Mouse (Mus musculus) midbrain, embryonic 15.5 days (tissue): Measurements from ENCODE around the gene Suv39h1. TPM values are rescaled to one million over a fixed set of nuclear protein-coding genes. Genes with fewer than 3 reads are reported as not detected.
"Not testable (repeated sequence)": the region's sequence is repeated elsewhere in the genome, so short reads cannot be mapped to it uniquely, and the experiment has no call there.

Experiments
- ATAC-seq: fragments of 200-750 bp; cut with Nextera tagmentation; replicated peaks from 2 replicates; pipeline ENCODE4 v1.8.0; 2017; ENCODE audit warnings: moderate TSS enrichment
- H3K27ac ChIP-seq: fragments of 300-500 bp; sonication (generic); 2 replicates; pipeline ENCODE4 v1.5.1; 2015; ENCODE audit warnings: mild to moderate bottlenecking, inconsistent platforms
- H3K27me3 ChIP-seq: fragments of 300-500 bp; sonication (generic); replicated peaks from 2 replicates; pipeline ENCODE4 v1.6.1; 2015; ENCODE audit warnings: inconsistent platforms
- H3K36me3 ChIP-seq: fragments of 300-500 bp; sonication (generic); replicated peaks from 2 replicates; pipeline ENCODE4 v1.6.1; 2015; ENCODE audit warnings: inconsistent platforms
- H3K4me1 ChIP-seq: fragments of 300-500 bp; sonication (generic); 2 replicates; pipeline ENCODE4 v1.6.1; 2015; ENCODE audit warnings: inconsistent platforms
- H3K4me2 ChIP-seq: fragments of 300-500 bp; sonication (generic); 2 replicates; pipeline ENCODE4 v1.6.1; 2015; ENCODE audit warnings: inconsistent platforms, mild to moderate bottlenecking, moderate library complexity
- H3K4me3 ChIP-seq: fragments of 300-500 bp; sonication (generic); 2 replicates; pipeline ENCODE4 v1.5.1; 2015; ENCODE audit warnings: mild to moderate bottlenecking, inconsistent platforms
- H3K9ac ChIP-seq: fragments of 300-500 bp; sonication (generic); 2 replicates; pipeline ENCODE4 v1.6.1; 2015; ENCODE audit warnings: mild to moderate bottlenecking, inconsistent platforms
- H3K9me3 ChIP-seq: fragments of 300-500 bp; sonication (generic); 2 replicates; pipeline ENCODE4 v1.6.1; 2016; ENCODE audit warnings: inconsistent platforms
- WGBS: fragments of 180-500 bp; shearing (Covaris S2); methylation state at CpG from one replicate; pipeline ENCODE4 v1.1.7; 2015; ENCODE audit warnings: mixed read lengths; 5-methylcytosine and 5-hydroxymethylcytosine counted together
- polyA plus RNA-seq: library from polyadenylated mRNA; unstranded; fragments of >200 nt; fragmentation: Nextera tagmentation; extraction: Ambion mirVana; gene quantifications from 2 replicates; pipeline ENCODE4 v1.2.1, GENCODE M21; 2015

Gene Suv39h1
- polyA plus RNA-seq, 1 experiment from 2014 or later, result 42.0 TPM

DNA sequence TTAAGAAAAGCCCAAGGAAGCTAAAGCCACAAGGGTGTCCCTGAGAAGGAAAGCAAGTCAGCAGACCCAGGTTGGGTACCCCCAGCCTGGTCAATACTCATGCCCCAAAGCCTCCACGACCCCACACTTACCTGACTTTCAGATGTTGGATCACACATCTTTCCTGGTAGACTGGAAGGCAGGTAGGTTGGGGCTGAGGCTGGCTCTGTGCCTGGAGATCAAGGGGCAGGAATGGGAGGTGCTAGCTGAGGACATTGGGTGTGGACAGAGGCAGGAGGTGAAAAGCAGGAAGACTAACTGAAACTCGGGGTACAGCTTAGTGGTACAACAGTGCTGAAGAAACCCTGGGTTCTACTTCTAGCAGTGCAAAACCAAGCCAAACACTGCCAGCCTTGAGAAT, 56.3 kb downstream of the Suv39h1 start, which contains the start of gene Glod5:
TSS of gene Glod5 (minus strand) at position 207 of the 400 bp plus-strand sequence.
- H3K4me3 ChIP-seq, result no peak within 1 kb of the TSS
- H3K27ac ChIP-seq, result no peak within 1 kb of the TSS
- no peaks in the 10 kb centered on the region for H3K36me3 ChIP-seq
- ATAC-seq, result no peak
- H3K9me3 ChIP-seq, result no peaks in the 10 kb centered on the region
- WGBS, result 59% methylated on average over 2 of the region's 2 CpGs
- H3K4me2 ChIP-seq, result no peak within 1 kb of the TSS
- H3K27me3 ChIP-seq, result no peaks in the 10 kb centered on the region
- no peak within 1 kb of the TSS for H3K9ac ChIP-seq
- no peaks in the 10 kb centered on the region for H3K4me1 ChIP-seq

DNA sequence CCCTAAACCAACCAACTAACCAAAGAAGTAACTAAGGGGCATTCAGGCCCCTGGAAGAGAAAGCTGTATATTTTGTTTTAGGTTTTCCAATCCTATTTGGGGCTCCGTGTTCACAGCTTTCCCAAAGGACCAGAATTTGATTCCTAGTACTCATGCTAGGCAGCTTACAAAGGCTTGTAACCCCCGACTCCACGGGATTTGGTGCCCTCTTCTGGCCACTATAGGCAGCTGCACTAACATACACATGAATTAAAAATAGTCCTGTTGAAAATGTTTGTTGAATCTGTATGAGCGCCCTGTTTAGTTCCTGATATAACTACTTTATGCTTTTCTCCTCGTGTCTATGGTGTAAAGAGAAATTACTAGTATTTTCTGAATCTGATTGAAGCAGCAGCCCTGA, 57.4 kb downstream of the Suv39h1 start:
- 12% methylated on average over 5 of the region's 5 CpGs for WGBS
- no peak overlapping the region for H3K27ac ChIP-seq
- no peak overlapping the region for H3K4me3 ChIP-seq
- no peaks in the 10 kb centered on the region for H3K4me1 ChIP-seq
- no peak for ATAC-seq
- no peak overlapping the region for H3K4me2 ChIP-seq
- H3K9ac ChIP-seq, result no peak overlapping the region
- H3K36me3 ChIP-seq, result no peaks in the 10 kb centered on the region
- no peaks in the 10 kb centered on the region for H3K27me3 ChIP-seq
- H3K9me3 ChIP-seq, result no peaks in the 10 kb centered on the region

GRCm38 (mm10) chrX:8015675-8016074, 58.9 kb downstream of the Suv39h1 start:
- not testable (repeated sequence) for H3K9ac ChIP-seq, H3K4me1 ChIP-seq, ATAC-seq, H3K4me3 ChIP-seq, H3K9me3 ChIP-seq, H3K36me3 ChIP-seq, H3K27me3 ChIP-seq, H3K4me2 ChIP-seq, H3K27ac ChIP-seq
- WGBS, result 24% methylated on average over 7 of the region's 7 CpGs

DNA sequence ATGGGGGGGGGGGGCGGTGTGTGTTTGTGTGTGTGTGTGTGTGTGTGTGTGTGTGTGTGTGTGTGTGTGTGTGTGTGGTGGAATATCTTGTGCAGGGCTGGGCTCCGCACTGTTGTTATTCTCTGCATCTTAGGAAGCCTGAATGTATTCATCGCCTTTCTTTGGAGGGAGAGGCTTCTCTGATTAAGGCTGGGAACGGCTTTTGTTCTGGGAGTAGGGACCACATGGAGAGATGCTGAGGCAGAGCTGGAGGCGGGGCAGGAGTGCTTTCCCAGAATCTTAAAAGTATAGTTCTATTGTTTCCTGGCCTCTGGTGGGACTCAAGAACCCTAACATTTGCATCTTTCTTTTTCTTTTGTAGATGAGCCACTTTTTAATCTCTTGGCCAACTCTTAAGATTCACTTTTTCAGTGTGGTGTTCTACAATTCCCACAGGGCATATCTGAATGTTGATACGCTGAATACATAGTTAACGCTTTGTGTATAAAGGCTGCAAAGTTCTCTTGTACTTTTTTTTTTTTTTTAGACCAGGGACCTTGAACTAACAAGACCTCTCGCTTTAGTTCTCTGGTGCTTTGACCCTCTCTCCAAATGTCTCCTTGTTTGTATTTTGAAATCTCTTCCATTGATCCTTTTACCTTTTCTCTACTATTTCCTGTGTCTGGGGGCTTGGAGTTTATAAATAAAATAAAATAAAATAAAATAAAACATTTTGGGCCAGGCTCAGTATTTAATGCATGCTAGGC, 60.8 kb downstream of the Suv39h1 start:
- no peak overlapping the region for H3K4me2 ChIP-seq
- no peaks in the 10 kb centered on the region for H3K4me1 ChIP-seq
- no peaks in the 10 kb centered on the region for H3K9me3 ChIP-seq
- H3K27ac ChIP-seq, result no peak overlapping the region
- no peak overlapping the region for H3K9ac ChIP-seq
- H3K27me3 ChIP-seq, result no peaks in the 10 kb centered on the region
- no peaks in the 10 kb centered on the region for H3K36me3 ChIP-seq
- no peak overlapping the region for H3K4me3 ChIP-seq
- no peak for ATAC-seq
- 26% methylated on average over 7 of the region's 8 CpGs for WGBS

DNA sequence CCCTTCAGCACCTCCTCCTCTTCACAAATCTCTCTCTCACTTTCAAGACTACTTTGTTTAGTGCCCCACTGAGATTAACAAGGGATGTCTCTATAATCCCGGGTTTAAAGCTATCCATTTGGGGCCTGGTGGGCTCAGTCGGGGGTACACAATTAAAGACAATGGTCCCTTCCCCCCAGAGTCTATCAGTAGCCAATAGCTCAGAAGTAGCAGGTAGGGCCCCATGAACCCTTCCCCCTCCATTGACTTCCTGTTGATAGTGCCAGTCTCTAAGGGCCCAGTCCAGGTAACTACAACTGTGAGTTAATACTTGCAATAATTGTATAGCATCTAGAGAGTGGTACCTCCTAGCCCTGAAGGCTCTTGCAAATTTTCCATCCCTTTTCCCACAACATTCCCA, 61.4 kb downstream of the Suv39h1 start:
- H3K4me3 ChIP-seq, result no peak overlapping the region
- H3K9ac ChIP-seq, result no peak overlapping the region
- 14% methylated on average over 2 of the region's 2 CpGs for WGBS
- no peaks in the 10 kb centered on the region for H3K4me1 ChIP-seq
- no peak overlapping the region for H3K27ac ChIP-seq
- no peaks in the 10 kb centered on the region for H3K9me3 ChIP-seq
- H3K4me2 ChIP-seq, result no peak overlapping the region
- H3K27me3 ChIP-seq, result no peaks in the 10 kb centered on the region
- H3K36me3 ChIP-seq, result no peaks in the 10 kb centered on the region
- ATAC-seq, result no peak

Other genes starting within 250 kb of the Suv39h1 start
- gene Otud5, start 233.4 kb downstream of the Suv39h1 start, polyA plus RNA-seq, result 49.1 and 53.2 TPM in 2 replicates
- gene Pim2, start 196.5 kb downstream of the Suv39h1 start, polyA plus RNA-seq, result 21.7 and 22.1 TPM in 2 replicates
- gene Slc35a2, start 190.7 kb downstream of the Suv39h1 start, polyA plus RNA-seq, result 42.2 and 42.9 TPM in 2 replicates
- 222 and 224 TPM in 2 replicates for gene Pqbp1, start 175.5 kb downstream of the Suv39h1 start, polyA plus RNA-seq
- gene Timm17b, start 175.4 kb downstream of the Suv39h1 start, polyA plus RNA-seq, result 173 and 178 TPM in 2 replicates
- gene Gm10491, start 166.9 kb downstream of the Suv39h1 start, polyA plus RNA-seq, result not detected in 2 replicates
- 1.2 TPM in 1 of 2 replicates, not detected in the other for gene Gm10490, start 165.2 kb downstream of the Suv39h1 start, polyA plus RNA-seq
- 273 and 288 TPM in 2 replicates for gene Pcsk1n, start 154.9 kb downstream of the Suv39h1 start, polyA plus RNA-seq
- not detected in 2 replicates for gene Eras, start 146.2 kb downstream of the Suv39h1 start, polyA plus RNA-seq
- gene Hdac6, start 126.9 kb downstream of the Suv39h1 start, polyA plus RNA-seq, result 76.8 and 79.0 TPM in 2 replicates
- 0.12 and 0.42 TPM in 2 replicates for gene Gata1, start 96.7 kb downstream of the Suv39h1 start, polyA plus RNA-seq
- gene Glod5, start 56.3 kb downstream of the Suv39h1 start, polyA plus RNA-seq, result 0.27 and 0.46 TPM in 2 replicates
- gene Was, start 15.7 kb upstream of the Suv39h1 start, polyA plus RNA-seq, result 0.13 and 0.18 TPM in 2 replicates
- 67.6 and 72.9 TPM in 2 replicates for gene Wdr13, start 58.1 kb upstream of the Suv39h1 start, polyA plus RNA-seq
- 272 and 285 TPM in 2 replicates for gene Rbm3, start 71.1 kb upstream of the Suv39h1 start, polyA plus RNA-seq
- gene Tbc1d25, start 101.4 kb upstream of the Suv39h1 start, polyA plus RNA-seq, result 25.8 and 26.8 TPM in 2 replicates
- gene Ebp, start 118.8 kb upstream of the Suv39h1 start, polyA plus RNA-seq, result 26.9 and 31.8 TPM in 2 replicates
- 53.0 and 53.9 TPM in 2 replicates for gene Porcn, start 131.8 kb upstream of the Suv39h1 start, polyA plus RNA-seq
- gene Ftsj1, start 177.6 kb upstream of the Suv39h1 start, polyA plus RNA-seq, result 51.3 and 51.7 TPM in 2 replicates
- gene Slc38a5, start 196.4 kb upstream of the Suv39h1 start, polyA plus RNA-seq, result 47.5 and 48.4 TPM in 2 replicates